Mouse (Mus musculus): ENCODE results near the gene Hist1h2bj.
A peak's percentile ranks its signal among the peaks of the same experiment; 100 is the strongest.

The Hist1h2bj gene

DNA sequence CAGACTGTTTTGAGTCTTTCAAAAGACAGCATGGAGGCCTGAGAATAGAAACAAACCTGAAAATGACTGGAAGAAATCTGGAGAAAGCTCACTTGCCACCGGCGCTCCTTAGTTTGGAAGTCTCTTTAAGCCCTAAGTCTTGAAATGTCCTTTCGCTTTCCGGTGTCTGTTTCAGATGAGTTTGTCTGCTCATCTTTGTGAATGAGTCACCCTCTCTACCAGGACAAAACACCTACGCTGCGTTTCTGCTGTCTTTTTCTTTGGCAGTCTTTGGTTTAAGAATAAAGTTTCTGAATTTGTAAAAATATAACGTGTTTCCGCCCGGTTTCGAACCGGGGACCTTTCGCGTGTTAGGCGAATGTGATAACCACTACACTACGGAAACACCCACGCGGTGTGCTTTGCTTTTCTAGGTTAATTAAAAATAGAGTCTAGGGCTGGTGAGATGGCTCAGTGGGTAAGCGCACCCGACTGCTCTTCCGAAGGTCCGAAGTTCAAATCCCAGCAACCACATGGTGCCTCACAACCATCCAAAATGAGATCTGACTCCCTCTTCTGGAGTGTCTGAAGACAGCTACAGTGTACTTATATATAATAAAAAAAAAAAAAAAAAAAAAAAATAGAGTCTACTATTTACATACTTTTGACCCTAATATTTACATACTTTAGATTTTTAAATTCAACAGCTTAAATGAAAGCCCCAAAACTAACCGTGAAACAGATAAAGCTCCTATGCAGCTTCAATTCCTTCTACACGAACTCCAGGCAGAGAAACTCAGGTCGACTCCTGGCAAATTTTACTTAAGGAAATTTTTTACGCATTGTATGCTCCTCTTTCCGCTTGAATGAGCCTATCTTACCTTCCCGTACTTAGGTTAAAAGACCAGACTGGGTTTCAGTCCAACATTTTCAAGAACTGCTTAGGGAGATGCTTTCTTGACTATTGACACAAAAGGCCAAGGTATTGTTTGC, 27.2 kb upstream of the Hist1h2bj start:
- peak; percentile 91 for DNase-seq (ENCODE audit: low spot score)

DNA sequence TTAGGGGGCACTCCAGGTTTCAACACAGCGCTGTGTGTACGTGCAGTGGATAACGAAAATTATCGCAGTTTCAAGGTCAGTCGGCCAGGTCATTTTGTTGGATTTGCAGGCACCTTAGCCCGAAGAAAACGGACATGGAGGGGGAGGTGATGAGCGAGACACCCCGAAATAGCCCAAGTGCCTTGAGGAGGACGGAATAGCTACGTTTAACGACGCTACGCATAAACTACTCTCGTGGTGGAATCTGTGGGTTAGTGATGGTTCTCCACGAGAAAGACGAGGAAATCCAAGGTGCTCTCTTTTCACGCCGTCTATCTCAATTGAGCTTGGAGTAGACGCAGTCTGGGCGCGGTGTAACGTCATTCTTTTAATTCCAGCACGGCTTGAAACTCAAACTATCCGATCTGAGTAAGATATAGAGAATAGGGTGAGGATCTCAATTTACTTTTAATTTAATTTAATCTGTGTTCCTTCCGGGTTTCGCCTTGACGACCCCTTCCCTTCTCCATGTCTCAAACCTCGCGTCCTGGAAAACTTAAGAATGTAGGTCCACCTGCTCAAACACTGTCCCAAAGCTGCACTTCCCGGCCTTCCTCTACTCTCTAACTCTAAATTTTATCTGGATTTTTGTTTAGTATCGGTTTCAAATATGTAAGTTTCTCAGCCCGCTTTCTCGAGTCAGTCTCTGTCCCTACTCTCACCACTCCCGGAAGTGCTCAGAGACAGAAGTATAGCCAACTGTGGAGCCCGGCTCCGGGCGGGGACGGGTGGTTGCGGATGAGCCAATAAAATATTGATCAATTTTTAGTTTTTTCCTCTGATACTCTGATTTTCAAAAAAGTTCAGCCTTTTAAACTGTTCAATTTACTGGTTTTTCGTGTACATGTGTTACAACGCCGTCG, 22.8 kb upstream of the Hist1h2bj start:
- DNase-seq (ENCODE audit: low spot score) = no peak

DNA sequence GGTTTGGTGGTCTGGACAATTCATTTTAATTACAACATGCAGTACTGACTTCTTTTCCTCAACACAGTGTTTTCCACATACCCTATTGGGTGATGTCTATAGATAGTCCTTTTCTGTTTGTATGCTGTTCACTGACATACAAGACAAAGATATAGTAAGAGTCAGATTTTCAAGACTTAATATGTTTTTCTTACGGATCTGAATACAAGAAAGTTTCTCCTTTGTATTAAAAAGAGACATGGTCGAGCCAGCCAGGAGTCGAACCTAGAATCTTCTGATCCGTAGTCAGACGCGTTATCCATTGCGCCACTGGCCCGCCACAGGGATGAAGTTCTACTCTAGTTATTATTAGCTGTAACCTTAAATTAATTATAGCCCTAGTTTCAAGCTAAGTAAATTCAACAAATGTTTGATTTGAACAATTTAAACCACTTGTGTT, 22.1 kb upstream of the Hist1h2bj start:
- DNase-seq (ENCODE audit: low spot score) = peak; percentile 79

- DNase-seq (ENCODE audit: low spot score) = peak; percentile 21
Observed at GRCm38 (mm10) chr13:22021581-22021980, 21.4 kb upstream of the Hist1h2bj start.

GRCm38 (mm10) chr13:22022241-22022640, 20.8 kb upstream of the Hist1h2bj start:
- DNase-seq (ENCODE audit: low spot score) = peak; percentile 91

- peak; percentile 89 for DNase-seq (ENCODE audit: low spot score)
Observed at GRCm38 (mm10) chr13:22026058-22027031, 16.7 kb upstream of the Hist1h2bj start.

DNA sequence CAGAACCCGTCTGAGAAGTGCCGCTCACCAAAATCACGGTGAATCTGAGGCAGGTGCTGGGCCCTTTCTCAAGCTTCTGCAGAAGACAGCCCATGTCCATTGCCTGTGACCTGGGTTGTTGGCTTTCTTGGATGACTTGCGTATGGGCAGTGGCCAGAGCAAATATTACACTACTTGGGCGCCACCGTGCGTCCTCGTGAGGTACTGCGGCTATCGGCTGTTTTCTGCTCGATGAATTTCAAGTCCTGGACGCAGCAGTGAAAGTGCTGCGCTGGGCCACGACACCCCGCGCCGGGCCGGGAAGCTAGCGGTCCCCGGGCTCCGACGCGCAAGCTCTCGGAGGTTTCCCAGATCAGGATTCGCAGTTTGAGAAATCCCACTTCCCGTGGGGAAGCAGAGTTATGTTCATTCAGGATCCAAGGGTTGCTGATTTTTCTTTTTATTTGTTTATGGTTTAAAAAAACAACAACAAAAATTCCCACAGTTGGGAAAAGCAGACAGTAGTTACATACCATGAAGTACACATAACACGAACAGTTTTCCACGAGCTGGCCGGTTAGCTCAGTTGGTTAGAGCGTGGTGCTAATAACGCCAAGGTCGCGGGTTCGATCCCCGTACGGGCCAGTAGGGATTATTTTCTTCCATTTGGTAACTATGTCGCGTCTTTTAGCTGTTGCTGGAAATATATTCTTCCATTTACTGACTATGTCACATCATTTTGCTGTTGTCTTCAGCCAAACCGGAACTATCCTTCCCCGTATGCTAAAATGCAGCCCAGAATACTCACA, 14.1 kb upstream of the Hist1h2bj start:
- peak; percentile 95 for DNase-seq (ENCODE audit: low spot score)

DNA sequence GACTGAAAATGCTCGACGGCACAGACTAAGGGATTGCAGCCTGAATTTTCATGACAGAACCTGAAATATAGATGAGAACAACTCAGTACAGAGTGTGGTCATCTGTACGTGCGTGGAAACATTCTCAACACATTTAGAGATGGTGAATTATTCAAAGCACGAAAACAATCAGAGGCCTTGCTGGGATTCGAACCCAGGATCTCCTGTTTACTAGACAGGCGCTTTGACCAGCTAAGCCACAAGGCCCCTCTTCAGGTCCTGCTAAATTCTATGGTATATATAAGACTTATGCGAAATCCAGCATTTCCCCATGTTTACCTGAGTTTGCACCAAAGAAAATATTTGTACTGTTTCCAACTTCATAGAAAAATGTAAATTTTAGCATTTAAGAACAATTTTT, 13.1 kb upstream of the Hist1h2bj start:
- DNase-seq (ENCODE audit: low spot score) = peak; percentile 75

DNA sequence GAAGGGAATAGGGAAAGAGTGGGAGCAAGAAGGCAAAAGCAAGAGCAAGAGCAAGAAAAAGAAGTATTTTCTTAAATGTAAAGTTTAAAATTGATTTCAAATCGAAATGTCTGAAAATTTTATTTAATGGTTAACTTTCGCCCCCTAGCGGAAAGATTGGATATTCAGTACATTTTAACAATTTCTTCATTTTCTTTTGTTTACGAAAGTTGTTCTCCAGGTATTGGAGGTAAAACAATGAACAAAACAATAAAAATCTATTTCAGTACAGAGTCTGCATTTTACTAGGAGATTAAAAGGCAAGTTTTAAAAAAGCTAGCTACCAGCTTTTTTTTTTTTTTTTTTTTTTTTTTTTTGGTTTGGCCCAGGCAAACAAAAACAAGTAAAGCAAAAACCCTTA, 12.5 kb upstream of the Hist1h2bj start:
- peak; percentile 64 for DNase-seq (ENCODE audit: low spot score)

DNA sequence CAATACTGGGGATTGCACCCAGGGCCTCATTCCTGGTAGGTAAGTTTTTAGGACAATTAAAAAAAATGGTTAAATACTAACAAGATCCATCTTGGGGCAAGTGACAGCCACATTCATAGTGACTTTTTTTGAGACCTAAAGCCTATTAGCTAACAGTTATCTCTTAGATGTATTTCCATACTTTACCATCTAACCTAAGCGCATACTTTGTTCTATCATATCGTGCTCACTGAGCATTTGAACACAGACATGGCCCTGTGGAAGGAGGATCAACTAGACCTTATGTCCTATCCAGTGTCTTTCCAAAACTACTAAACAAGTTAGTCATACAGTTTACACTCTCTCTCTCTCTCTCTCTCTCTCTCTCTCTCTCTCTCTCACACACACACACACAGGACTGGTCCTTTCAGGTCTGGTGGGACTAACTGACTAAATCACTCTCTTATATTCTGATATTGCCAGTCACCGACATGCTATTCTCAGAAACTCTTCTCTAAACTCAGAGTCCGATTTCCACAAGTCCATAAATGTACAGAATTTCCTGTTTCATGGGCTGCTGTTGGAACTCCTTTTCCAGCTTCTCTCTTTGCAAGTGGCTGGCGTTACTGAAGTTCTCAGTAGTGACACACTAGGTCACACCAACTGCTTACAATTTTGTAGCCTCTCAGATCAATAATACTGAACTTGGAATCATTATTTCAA, 9.1 kb upstream of the Hist1h2bj start:
- no peak for DNase-seq (ENCODE audit: low spot score)

- DNase-seq (ENCODE audit: low spot score) = peak; percentile 43
Observed at GRCm38 (mm10) chr13:22034443-22035266, 8.4 kb upstream of the Hist1h2bj start.

GRCm38 (mm10) chr13:22035267-22036148, 7.5 kb upstream of the Hist1h2bj start, which contains the start of the genes Hist1h2ah and Hist1h2bk:
TSS of gene Hist1h2ah (minus strand) at chr13:22035568.
TSS of gene Hist1h2bk (plus strand) at chr13:22035870.
- peak; percentile 94 for DNase-seq (ENCODE audit: low spot score)

DNA sequence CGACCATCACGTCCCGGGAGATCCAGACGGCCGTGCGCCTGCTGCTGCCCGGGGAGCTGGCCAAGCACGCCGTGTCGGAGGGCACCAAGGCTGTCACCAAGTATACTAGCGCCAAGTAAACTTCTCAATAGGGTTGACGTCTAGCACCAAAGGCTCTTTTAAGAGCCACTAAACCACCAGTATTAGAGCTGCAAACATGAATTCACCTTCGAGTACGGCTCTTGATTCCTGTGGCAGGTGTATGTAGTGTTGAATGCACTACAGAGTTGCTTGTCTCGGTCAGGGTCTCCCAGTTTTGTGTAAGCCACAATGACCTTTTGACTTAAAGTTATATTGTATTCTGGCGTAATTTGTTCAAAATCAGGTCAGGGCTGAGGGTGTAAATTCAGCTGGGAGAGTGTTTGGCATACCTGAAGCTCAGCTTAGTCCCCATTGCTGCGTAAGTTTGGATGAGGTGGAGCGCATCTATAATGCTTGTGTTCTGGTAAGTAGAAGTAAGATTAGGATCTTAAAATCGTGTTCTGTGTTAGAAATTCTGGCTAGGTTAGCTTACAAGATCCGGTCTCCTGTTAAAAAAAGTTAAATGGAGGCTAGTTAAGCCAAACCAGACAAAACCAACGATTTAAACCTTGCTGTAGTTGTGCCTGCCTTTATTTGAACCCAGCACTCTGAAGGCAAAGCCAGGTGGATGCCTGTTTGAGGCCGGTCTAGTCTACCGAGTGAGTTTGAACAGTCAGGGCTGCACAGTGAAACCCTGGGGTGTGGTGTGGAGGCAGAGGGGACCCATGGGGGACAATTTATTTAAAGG, 6.7 kb upstream of the Hist1h2bj start:
- DNase-seq (ENCODE audit: low spot score) = peak; percentile 22

GRCm38 (mm10) chr13:22036986-22037385, 6.0 kb upstream of the Hist1h2bj start:
- DNase-seq (ENCODE audit: low spot score) = no peak

DNA sequence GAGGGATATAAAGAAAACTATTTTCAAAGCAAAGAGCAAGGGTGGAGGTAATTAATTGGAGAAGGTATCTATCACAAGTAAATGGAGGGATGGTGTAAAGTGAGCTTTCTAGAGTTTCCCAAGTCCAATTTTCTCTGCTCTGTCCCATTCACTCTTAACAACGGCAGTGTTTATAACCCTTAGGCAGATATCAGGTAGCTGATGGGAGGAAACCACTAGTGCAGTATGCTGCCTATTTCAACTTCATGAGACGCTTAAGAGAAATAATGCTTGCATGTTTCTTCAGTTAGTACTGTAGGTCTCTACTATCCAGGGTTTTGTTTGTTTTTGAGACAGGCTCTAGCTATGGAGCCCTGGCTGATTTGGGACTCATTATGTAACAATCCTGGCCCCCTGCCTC, 5.6 kb upstream of the Hist1h2bj start:
- DNase-seq (ENCODE audit: low spot score) = no peak

DNA sequence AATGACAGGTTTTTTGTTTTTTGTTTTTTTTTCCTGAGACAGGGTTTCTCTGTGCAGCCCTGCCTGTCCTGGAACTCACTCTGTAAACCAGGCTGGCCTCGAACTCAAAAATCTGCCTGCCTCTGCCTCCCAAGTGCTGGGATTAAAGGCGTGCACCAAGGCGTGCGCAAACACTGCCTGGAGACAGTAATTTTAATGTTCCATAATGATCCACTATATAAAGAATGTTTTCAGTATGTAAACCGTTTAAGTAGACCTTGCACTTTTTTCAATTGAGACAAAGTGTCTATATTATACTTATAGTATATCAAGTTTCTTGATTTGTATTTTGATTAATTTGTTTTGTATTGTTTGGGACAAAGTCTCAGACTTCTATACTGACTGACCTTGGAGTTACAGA, 3.6 kb upstream of the Hist1h2bj start:
- DNase-seq (ENCODE audit: low spot score) = no peak

DNA sequence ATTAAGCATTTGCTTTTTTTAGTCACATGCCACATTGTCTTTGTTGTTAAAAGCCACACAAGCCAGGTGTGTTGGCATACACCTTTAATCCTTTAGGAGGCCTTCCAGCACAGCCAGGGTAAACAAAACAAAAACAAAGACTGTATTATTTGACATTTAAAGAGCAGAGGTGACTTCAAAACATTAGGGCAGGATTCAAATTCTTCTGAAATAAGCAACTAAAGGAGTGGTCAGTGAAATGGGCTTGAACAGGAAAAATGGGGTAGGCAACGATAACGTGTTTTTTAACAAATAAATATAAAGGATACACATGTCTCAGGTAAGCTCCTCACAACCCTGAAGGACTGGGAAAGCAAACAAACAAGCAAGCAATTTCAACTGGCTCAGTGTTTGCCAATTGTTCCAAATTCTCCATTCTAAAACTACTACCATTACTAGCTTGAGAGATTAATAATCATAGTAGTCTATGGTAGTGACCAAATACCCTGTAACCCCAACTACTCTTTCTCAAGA, 3.0 kb upstream of the Hist1h2bj start:
- no peak for DNase-seq (ENCODE audit: low spot score)

Data from MN1 (cell line).